Mouse (Mus musculus): ENCODE measurements around the gene D17H6S53E.

The D17H6S53E gene

GRCm38 (mm10) chr17:35163326-35164081 is 37.3 kb downstream of the D17H6S53E start:
- peak; percentile 5 for DNase-seq

- DNase-seq, result peak; percentile 10
These were observed 38.0 kb downstream of the D17H6S53E start for GRCm38 (mm10) chr17:35164218-35164567.

- peak; percentile 98 for DNase-seq
These were observed 38.6 kb downstream of the D17H6S53E start, which contains the start of gene Prrc2a for GRCm38 (mm10) chr17:35164568-35165450. Prrc2a (minus strand) TSS chr17:35164897.

GRCm38 (mm10) chr17:35165451-35166155 is 39.4 kb downstream of the D17H6S53E start:
- DNase-seq, result no peak

GRCm38 (mm10) chr17:35166352-35167035 is 40.3 kb downstream of the D17H6S53E start:
- peak; percentile 94 for DNase-seq

GRCm38 (mm10) chr17:35167794-35168193 is 41.6 kb downstream of the D17H6S53E start:
- DNase-seq, result no peak

GRCm38 (mm10) chr17:35168541-35169207 is 42.5 kb downstream of the D17H6S53E start:
- DNase-seq, result peak; percentile 72

- peak; percentile 13 for DNase-seq
These were observed 46.5 kb downstream of the D17H6S53E start for GRCm38 (mm10) chr17:35172445-35173234.

GRCm38 (mm10) chr17:35173329-35173728 is 47.2 kb downstream of the D17H6S53E start:
- DNase-seq, result no peak

GRCm38 (mm10) chr17:35174201-35174977 is 48.2 kb downstream of the D17H6S53E start:
- DNase-seq, result no peak

- DNase-seq, result no peak
These were observed 49.2 kb downstream of the D17H6S53E start for GRCm38 (mm10) chr17:35175382-35175781.

- no peak for DNase-seq
These were observed 49.8 kb downstream of the D17H6S53E start, which contains the start of gene Aif1 for GRCm38 (mm10) chr17:35175968-35176367. Aif1 (minus strand) TSS chr17:35176068.

All from lung, postnatal 36 days (tissue).